Mouse (Mus musculus) kidney, adult 11 months (tissue): Measurements from ENCODE around the gene Tspo.

Source experiments
- DNase-seq: peaks from one replicate; pipeline ENCODE4 v3.0.0; 2022

Tspo gene

DNA sequence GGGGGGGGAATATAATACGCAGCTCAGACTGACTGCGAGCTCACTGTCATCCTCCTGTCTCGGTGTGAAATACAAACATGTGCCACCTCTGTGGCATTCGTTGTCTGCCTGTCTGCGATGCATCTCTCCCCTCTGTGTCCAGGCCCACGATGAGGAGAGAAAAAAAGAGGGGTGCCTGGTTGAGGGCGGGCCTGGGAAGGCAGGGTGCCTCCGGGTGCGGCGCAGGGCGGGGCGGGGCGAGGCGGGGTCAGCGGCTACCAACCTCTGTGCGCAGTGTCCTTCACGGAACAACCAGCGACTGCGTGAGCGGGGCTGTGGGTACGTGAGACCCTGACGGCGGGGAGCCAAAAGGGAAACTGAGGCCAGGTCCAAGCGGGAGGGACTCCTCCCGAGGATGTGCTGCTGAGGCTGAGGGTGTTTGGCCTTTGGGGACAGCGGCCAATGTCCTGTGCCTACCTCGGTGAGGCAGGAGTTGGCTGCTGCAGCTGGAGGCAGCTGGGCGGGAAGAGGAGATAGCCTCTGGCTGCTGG is at the start of gene Tspo, which contains the start of gene Mcat:
TSS of gene Tspo (plus strand) at position 266 of the 530 bp plus-strand sequence.
TSS of gene Mcat (minus strand) at position 461 of the 530 bp plus-strand sequence.
- DNase-seq = peak; percentile 58

GRCm38 (mm10) chr15:83515018-83515417 is 48.4 kb upstream of the Tspo start:
- no peak for DNase-seq

DNA sequence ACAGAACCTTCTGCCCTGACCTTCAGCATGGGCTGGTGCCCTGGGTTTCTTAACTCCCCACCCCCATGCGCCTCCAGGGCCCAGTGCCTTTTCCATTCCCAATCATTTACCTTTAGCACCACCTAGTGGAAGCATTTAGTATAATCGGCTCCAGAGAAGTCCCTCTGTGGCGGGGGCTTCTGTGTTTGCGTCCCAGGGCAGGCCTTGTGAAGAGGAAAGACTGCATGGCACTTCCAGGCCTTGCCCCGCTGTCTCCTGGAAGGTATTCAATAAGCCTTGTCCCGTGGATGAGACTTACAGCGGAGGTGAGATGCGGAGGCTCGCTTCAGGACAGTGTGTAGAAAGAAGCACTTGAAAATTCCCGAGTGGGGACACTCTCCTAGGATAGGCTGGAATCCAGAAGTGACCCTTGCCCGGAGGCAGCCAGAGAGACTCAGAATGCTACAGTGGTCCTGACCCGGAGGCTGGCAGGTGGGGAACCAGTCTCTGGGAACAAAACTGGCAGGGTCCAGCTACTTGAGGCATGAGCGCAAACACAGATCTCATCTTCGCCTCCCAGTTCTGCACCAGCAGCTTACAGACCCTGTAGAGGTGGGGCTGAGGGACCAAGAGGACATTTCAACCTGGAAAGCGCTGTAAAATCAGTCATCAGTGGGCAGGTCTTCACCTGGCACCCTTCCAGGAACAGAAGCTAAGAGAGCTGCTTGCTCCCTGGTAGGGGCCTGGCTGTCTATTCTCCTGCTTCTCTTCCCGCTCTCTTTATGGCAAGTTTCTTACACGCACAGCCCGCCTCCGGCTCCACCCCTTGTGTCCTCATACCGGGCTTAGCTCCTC is 45.0 kb upstream of the Tspo start:
- peak; percentile 77 for DNase-seq

DNA sequence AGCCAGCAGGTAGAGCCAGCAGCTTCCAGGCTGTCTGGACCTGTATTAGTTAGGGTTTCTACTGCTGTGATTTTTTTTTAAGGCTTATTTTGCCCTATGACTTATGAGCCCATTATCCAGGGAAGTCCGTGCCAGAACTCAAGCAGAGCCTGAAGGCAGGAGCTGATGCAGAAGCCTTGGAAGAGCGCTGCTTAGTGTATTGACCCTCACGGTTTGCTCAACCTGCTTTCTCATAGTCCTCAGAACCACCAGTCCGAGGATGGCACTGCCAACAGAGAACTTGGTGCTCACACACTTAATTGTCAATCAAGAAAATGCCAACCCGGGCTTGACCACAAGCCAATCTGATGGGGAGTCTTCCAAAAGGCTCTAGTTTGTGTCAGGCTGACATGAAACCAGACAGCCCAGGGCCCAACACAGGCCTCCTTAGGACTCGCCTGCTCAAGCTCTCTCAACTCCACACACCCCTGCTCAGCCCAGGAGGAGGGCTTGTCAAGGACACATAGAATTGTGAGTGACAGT is 42.5 kb upstream of the Tspo start:
- DNase-seq = no peak

GRCm38 (mm10) chr15:83523196-83523595 is 40.2 kb upstream of the Tspo start:
- no peak for DNase-seq

DNA sequence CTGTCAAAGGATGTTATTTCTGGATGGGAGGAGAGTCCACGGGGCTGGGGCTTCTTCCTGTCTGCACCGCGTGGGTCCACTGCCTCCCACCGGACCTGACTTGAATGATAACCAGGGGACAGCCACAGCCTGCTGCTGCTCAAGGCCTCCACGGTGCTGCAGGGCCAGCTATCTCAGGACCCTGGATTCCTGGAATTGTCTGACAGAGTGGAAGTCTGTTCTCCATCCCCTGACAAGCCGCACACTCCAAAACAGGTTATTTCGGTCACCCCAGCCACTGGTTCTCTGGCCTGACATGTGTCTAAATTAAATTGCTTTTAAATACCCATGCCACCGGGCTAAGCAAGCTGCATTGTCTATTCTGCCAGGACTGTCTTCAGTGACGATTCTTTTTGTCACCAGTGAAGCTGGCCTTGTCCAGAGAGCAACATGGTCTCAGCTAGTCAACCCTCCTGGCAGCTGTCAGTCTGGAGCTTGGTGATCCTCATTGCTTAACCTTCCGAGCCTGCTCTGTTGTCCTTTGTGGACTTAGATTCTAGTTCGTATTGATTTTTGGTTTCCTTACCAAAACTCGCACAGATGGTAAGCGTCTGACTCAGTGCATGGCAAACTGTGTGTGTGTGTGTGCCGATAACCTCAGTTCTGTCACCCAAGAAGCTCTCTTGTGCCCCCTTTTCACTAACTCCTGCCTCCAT is 39.6 kb upstream of the Tspo start:
- DNase-seq = no peak

- DNase-seq = no peak
These were observed 39.1 kb upstream of the Tspo start for GRCm38 (mm10) chr15:83524333-83524729.

- DNase-seq = peak; percentile 61
These were observed 36.8 kb upstream of the Tspo start, which contains the start of gene Bik for GRCm38 (mm10) chr15:83526424-83527091. Gene Bik (plus strand): TSS chr15:83526862.

- DNase-seq = no peak
These were observed 36.3 kb upstream of the Tspo start for GRCm38 (mm10) chr15:83527092-83527437.

DNA sequence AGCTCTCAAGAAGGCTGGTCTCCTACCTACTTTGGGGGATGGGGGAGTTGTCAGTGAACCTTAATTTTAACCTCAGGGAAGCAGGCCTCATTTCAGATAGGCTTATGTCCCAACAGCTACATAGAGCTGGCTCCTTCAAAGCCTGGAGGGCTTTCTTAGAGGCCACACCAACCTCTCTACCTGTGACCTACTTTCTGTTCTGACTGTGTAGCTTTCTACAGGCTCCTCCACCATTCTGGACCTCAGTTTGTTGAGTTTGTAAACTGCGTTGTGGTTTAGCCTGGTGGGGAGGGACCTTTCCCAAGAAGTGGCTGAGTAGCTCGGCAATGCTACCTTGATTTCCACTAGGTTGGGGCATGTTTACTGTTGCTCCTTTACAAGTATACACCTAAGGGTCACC is 35.6 kb upstream of the Tspo start:
- no peak for DNase-seq

DNA sequence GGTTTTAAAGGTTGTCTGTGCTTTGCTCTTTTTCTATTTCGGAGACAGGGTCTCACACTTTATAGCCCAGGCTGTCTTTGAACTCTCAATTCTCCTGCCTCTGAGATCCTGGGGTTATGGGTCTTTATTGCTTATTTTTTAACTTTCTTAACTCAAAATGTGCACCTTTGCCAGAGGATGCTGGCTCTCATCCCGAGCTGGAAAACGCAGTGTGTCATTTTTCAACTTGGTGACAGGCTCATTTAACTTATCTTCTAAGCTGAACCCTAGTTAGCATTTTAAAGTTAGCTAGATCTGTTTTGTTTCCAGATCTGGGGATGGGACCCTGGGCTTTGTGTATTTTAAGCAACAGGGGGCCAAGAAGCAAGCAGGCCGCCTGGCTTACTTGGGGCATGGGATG is 34.5 kb upstream of the Tspo start:
- DNase-seq = peak; percentile 58

DNA sequence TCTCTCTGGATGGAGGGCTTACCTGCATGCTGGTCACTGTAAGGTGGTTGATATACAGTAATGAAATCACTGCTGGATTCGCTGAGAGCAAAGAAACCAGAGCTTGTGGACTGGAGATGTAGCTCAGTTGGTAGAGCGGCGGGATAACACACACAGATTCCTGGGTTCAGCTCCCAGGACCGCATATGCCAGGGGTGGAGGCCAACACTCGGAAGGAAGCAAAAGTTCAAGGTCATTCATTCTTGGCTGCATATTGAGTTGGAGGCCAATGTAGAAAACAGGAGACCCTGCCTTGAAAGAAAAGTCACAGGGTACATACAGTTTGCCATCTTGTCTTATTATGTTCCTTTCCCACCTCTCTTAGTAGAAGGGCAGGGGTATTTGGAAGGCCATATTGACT is 33.6 kb upstream of the Tspo start:
- DNase-seq = peak; percentile 54

DNA sequence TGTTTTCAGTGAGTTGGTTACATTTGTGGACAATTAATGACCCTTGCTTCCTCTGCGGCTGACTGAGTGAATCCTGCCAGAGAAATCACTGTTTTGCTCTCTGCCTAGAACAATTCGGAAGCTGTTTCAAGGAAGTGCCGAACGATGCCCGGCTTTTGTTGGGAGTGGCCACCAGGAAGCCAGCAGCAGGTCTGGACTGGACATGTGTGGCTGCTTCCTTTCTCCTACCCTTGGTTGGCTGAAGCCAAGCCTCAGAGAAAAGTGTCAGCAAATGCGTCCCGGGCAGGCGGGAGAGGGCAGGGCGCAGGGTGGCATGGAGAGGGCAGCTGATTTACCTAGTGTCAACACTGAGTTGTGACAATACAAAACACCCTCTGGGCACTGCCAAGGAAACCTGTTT is 33.2 kb upstream of the Tspo start:
- peak; percentile 84 for DNase-seq

DNA sequence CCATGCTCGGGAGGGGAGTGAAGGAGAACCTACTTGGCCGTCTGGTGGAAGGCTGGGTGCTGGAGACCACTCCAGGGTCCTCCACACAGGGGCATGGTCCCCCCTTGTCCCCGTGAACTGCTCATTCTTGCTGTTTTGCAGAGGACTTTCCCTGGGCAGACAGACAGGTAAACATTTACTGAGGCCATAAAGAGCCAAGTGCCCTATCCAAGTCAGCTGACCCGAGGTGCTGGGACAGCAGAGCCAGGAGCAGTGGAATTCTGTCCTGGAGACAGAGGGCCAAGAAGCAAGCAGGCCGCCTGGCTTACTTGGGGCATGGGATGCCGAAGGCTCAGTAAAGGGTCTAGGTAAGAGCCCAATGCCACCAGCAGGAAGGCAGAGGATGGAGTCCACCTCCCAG is 32.7 kb upstream of the Tspo start:
- peak; percentile 81 for DNase-seq

GRCm38 (mm10) chr15:83531961-83532469 is 31.4 kb upstream of the Tspo start:
- no peak for DNase-seq

DNA sequence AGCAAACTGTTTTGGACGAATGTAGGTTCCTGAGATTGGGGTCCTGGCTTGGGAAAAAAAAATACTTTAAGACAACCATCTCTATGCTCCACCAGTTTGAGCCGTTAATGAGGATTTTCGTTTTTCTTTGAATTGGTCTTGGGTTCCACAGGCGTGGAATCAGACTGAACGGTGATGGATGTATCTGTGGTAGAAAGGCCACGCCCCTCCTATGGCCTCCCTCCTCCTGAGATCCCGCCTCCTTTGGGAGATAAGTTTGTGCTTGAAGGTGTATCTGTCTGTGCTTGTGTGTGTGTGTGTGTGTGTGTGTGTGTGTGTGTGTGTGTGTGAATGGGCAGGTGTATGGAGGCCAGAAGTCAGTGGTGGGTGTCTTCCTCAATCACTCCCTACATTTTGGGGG is 30.8 kb upstream of the Tspo start:
- no peak for DNase-seq

- no peak for DNase-seq
These were observed 28.2 kb upstream of the Tspo start for GRCm38 (mm10) chr15:83534960-83535889.

GRCm38 (mm10) chr15:83535890-83536231 is 27.5 kb upstream of the Tspo start:
- DNase-seq = no peak

DNA sequence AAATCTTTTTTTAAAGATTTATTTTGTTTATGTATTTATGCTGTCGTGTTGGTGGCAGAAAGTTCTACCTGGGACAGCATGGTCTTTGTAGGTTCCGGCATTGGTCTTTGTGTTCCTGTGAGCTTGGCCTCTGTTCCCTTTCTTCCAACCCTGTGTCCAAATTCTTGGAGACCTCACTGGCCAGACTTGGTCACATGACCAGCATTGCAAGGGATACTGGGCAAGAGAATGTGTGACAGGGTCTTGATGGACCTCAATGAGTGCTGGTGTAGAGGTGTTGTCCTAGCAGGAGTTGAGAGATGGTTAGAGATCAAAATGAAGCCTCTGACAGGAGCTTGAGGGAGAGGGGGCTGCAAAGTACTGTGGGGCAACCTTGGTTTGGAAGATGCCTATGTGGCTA is 24.5 kb upstream of the Tspo start:
- no peak for DNase-seq

- DNase-seq = peak; percentile 62
These were observed 23.5 kb upstream of the Tspo start for GRCm38 (mm10) chr15:83539905-83540304.

DNA sequence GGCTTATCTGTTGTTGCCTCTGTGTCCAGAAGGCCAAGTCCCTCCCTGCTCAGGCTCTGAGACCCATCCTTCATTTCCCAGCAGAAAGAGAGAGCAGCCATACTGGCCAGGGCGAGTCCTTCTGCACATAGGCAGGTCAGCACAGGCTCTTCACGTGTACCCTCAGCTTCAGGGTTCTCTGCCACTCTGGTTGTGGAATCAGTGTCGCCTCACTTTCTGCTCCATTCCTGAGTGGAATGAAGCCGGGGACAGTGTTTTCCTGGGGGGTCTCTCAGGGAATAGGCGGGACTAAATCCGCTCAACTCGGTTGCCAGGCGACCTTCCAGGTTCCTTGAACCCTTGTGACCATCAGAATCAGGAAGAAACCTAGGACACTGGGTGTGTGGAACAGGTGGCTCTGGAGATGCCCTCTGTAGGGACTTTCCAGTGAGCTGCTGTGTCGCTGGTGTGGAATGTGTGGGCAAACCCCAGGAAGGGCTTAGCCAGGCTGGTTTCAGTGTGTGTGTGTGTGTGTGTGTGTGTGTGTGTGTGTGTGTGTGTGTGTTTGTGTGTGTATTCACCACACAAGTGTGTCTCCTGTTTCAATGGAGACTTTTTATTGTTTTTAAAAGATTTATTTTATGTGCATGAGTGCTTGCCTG is 21.6 kb upstream of the Tspo start:
- DNase-seq = no peak
